Mouse (Mus musculus): ENCODE results near the gene Mastl.

GRCm38 (mm10) chr2:23102266-23102665 lies 53.6 kb downstream of the Mastl start:
- TF ChIP-seq POLR2A (IDR thresholded peaks at IDR 0.05; ENCODE audit: insufficient read depth, low read depth, low read length) = no peak
- no peak for TF ChIP-seq CTCF (IDR thresholded peaks at IDR 0.05)
- TF ChIP-seq EP300 (IDR thresholded peaks at IDR 0.05; ENCODE audit: insufficient read depth, low read depth, low read length) = no peak

All from heart, adult 2 months (tissue).